Mouse (Mus musculus) heart, embryonic 10.5 days (tissue): ENCODE results near the gene Dmp1. TPM values are rescaled to one million over a fixed set of nuclear protein-coding genes. Genes with fewer than 3 reads are reported as not detected.

Source experiments
- DNase-seq: peaks from one replicate; pipeline ENCODE4 v3.0.0-alpha.2; 2017; ENCODE audit warnings: low spot score
- H3K27ac ChIP-seq: fragments of 300-500 bp; sonication (generic); 2 replicates; pipeline ENCODE4 v1.5.1; 2016; ENCODE audit warnings: mild to moderate bottlenecking
- H3K27me3 ChIP-seq: fragments of 300-500 bp; sonication (generic); 2 replicates; pipeline ENCODE4 v1.6.1; 2016; ENCODE audit warnings: mild to moderate bottlenecking; ENCODE audit not compliant: poor library complexity, insufficient read depth, severe bottlenecking
- H3K36me3 ChIP-seq: fragments of 300-500 bp; sonication (generic); 2 replicates; pipeline ENCODE4 v1.6.1; 2016; ENCODE audit warnings: mild to moderate bottlenecking, moderate library complexity
- H3K4me1 ChIP-seq: fragments of 300-500 bp; sonication (generic); 2 replicates; pipeline ENCODE4 v1.6.1; 2016; ENCODE audit warnings: mild to moderate bottlenecking
- H3K4me3 ChIP-seq: fragments of 300-500 bp; sonication (generic); 2 replicates; pipeline ENCODE4 v1.5.1; 2016; ENCODE audit warnings: mild to moderate bottlenecking, moderate library complexity
- H3K9me3 ChIP-seq: fragments of 300-500 bp; sonication (generic); 2 replicates; pipeline ENCODE4 v1.6.1; 2016; ENCODE audit warnings: mild to moderate bottlenecking, moderate library complexity
- WGBS: fragments of 180-500 bp; shearing (Covaris S2); methylation state at CpG from one replicate; pipeline ENCODE4 v1.1.7; 2016; 5-methylcytosine and 5-hydroxymethylcytosine counted together
- polyA plus RNA-seq: library from polyadenylated mRNA; unstranded; fragments of >200 nt; fragmentation: Nextera tagmentation; extraction: Ambion mirVana; gene quantifications from 2 replicates; pipeline ENCODE4 v1.2.1, GENCODE M21; 2016

Dmp1 gene
- polyA plus RNA-seq, 1 experiment from 2014 or later = 0.06 TPM

GRCm38 (mm10) chr5:104218926-104219325 lies 16.5 kb downstream of the Dmp1 start:
- Histone ChIP-seq H3K4me1 (no peaks in the 10 kb centered on the region), H3K27me3 (no peaks in the 10 kb centered on the region), H3K27ac (no peak overlapping the region), H3K9me3 (no peaks in the 10 kb centered on the region), H3K36me3 (no peaks in the 10 kb centered on the region), H3K4me3 (no peak overlapping the region)
- WGBS = 32% methylated on average over 5 of the region's 5 CpGs
- no peak for DNase-seq

GRCm38 (mm10) chr5:104224299-104224698 lies 21.9 kb downstream of the Dmp1 start:
- no peaks in the 10 kb centered on the region for H3K36me3 ChIP-seq
- H3K4me1 ChIP-seq = no peaks in the 10 kb centered on the region
- no peak overlapping the region for H3K27ac ChIP-seq
- no peak overlapping the region for H3K4me3 ChIP-seq
- WGBS = 62% methylated on average over 3 of the region's 3 CpGs
- no peaks in the 10 kb centered on the region for H3K27me3 ChIP-seq
- no peaks in the 10 kb centered on the region for H3K9me3 ChIP-seq
- DNase-seq = no peak

- Histone ChIP-seq H3K27me3 (no peaks in the 10 kb centered on the region), H3K4me3 (no peak overlapping the region), H3K36me3 (no peaks in the 10 kb centered on the region), H3K9me3 (no peaks in the 10 kb centered on the region), H3K27ac (no peak overlapping the region), H3K4me1 (no peaks in the 10 kb centered on the region)
- DNase-seq = no peak
Observed at GRCm38 (mm10) chr5:104224750-104225149, 22.3 kb downstream of the Dmp1 start.

GRCm38 (mm10) chr5:104228497-104228896 lies 26.1 kb downstream of the Dmp1 start:
- H3K36me3 ChIP-seq = no peaks in the 10 kb centered on the region
- no peak overlapping the region for H3K27ac ChIP-seq
- 38% methylated on average over 1 of the region's 1 CpGs for WGBS

GRCm38 (mm10) chr5:104236741-104237140 lies 34.3 kb downstream of the Dmp1 start:
- H3K4me1 ChIP-seq = no peaks in the 10 kb centered on the region
- H3K27me3 ChIP-seq = no peaks in the 10 kb centered on the region
- H3K4me3 ChIP-seq = no peak overlapping the region
- no peaks in the 10 kb centered on the region for H3K9me3 ChIP-seq
- WGBS = 77% methylated on average over 8 of the region's 8 CpGs
- H3K27ac ChIP-seq = no peak overlapping the region
- H3K36me3 ChIP-seq = no peaks in the 10 kb centered on the region
- DNase-seq = no peak

More at GRCm38 (mm10) chr5:104228497-104228896, 26.1 kb downstream of the Dmp1 start:
- H3K9me3 ChIP-seq = no peaks in the 10 kb centered on the region
- no peaks in the 10 kb centered on the region for H3K4me1 ChIP-seq
- DNase-seq = no peak
- no peaks in the 10 kb centered on the region for H3K27me3 ChIP-seq
- H3K4me3 ChIP-seq = no peak overlapping the region

GRCm38 (mm10) chr5:104239674-104240378 lies 37.4 kb downstream of the Dmp1 start:
- DNase-seq = no peak
- no peaks in the 10 kb centered on the region for H3K9me3 ChIP-seq
- no peak overlapping the region for H3K4me3 ChIP-seq
- H3K36me3 ChIP-seq = no peaks in the 10 kb centered on the region
- no peaks in the 10 kb centered on the region for H3K4me1 ChIP-seq
- WGBS = 83% methylated on average over 9 of the region's 9 CpGs
- no peaks in the 10 kb centered on the region for H3K27me3 ChIP-seq
- no peak overlapping the region for H3K27ac ChIP-seq

- no peak for DNase-seq
- Histone ChIP-seq H3K27me3 (no peaks in the 10 kb centered on the region), H3K9me3 (no peaks in the 10 kb centered on the region), H3K27ac (no peak overlapping the region), H3K4me3 (no peak overlapping the region), H3K36me3 (no peaks in the 10 kb centered on the region), H3K4me1 (no peaks in the 10 kb centered on the region)
- WGBS = 82% methylated on average over 2 of the region's 2 CpGs
Observed at GRCm38 (mm10) chr5:104244261-104244660, 41.8 kb downstream of the Dmp1 start.

- Histone ChIP-seq H3K4me3 (no peak overlapping the region), H3K27me3 (no peaks in the 10 kb centered on the region), H3K4me1 (no peaks in the 10 kb centered on the region), H3K36me3 (no peaks in the 10 kb centered on the region), H3K27ac (no peak overlapping the region), H3K9me3 (no peaks in the 10 kb centered on the region)
- DNase-seq = no peak
- 70% methylated on average over 5 of the region's 5 CpGs for WGBS
Observed at GRCm38 (mm10) chr5:104251811-104252210, 49.4 kb downstream of the Dmp1 start.

- H3K4me3 ChIP-seq = no peak overlapping the region
- no peaks in the 10 kb centered on the region for H3K4me1 ChIP-seq
- H3K27me3 ChIP-seq = no peaks in the 10 kb centered on the region
- WGBS = 74% methylated on average over 3 of the region's 3 CpGs
- no peaks in the 10 kb centered on the region for H3K9me3 ChIP-seq
- H3K36me3 ChIP-seq = no peaks in the 10 kb centered on the region
- H3K27ac ChIP-seq = no peak overlapping the region
- no peak for DNase-seq
Observed at GRCm38 (mm10) chr5:104256585-104256984, 54.2 kb downstream of the Dmp1 start.

GRCm38 (mm10) chr5:104261908-104262461 lies 59.6 kb downstream of the Dmp1 start:
- Histone ChIP-seq H3K4me1 (no peaks in the 10 kb centered on the region), H3K9me3 (no peaks in the 10 kb centered on the region), H3K27ac (no peak overlapping the region), H3K4me3 (no peak overlapping the region), H3K27me3 (no peaks in the 10 kb centered on the region), H3K36me3 (no peaks in the 10 kb centered on the region)
- 79% methylated on average over 4 of the region's 4 CpGs for WGBS
- no peak for DNase-seq

GRCm38 (mm10) chr5:104263014-104263776 lies 60.8 kb downstream of the Dmp1 start:
- H3K36me3 ChIP-seq = no peaks in the 10 kb centered on the region
- 83% methylated on average over 13 of the region's 13 CpGs for WGBS
- H3K4me1 ChIP-seq = no peaks in the 10 kb centered on the region
- H3K9me3 ChIP-seq = no peaks in the 10 kb centered on the region
- DNase-seq = no peak
- H3K27ac ChIP-seq = no peak overlapping the region
- H3K4me3 ChIP-seq = no peak overlapping the region
- H3K27me3 ChIP-seq = no peaks in the 10 kb centered on the region
